ENCODE assay signal across 17 mouse cellular contexts in the genomic region with DNA sequence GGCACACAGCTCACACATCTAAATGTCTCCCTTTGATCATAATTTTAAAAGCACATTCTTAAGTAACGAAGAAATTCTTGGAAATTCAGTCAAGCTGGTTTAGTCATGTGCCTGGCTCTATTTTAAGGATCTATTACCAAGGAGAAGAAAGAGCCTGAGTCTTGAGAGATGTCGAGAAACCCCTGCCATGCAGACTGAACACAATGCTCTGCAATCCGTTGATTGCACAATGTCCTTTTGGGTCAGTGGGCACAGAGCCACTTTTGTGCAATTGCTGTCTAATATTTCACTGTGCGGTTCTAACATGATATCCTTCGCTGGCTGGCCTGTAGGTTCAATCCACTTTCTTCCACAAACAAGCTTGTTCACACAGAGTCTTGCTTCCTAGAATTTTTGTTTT. TPM values are rescaled to one million over a fixed set of nuclear protein-coding genes. Genes with fewer than 3 reads are reported as not detected.
DNase-seq lines count a peak whose midpoint lies in the region; ATAC-seq and TF ChIP-seq lines count a peak whose summit lies in the region.
"Had no signal": no experiment of that assay in that cellular context is flagged by ENCODE, and none has a peak within 500 bp of the region (broad histone marks: within the 10 kb centered on the region; RNA-seq: fewer than 3 reads in every experiment).

No protein-coding gene starts in this region.

- no peak overlapping the region for H3K4me3 ChIP-seq in liver, postnatal 0 days (ENCODE audit: low read depth, low read length)
- H3K4me3 ChIP-seq: embryonic facial prominence, embryonic 13.5 days; intestine, embryonic 15.5 days; limb, embryonic 15.5 days had no signal

- H3K27ac ChIP-seq in liver, postnatal 0 days (ENCODE audit: low read depth): no peak overlapping the region
- H3K27ac ChIP-seq: embryonic facial prominence, embryonic 13.5 days; intestine, embryonic 15.5 days; limb, embryonic 15.5 days had no signal

- no peaks in the 10 kb centered on the region for H3K36me3 ChIP-seq in liver, postnatal 0 days (replicated peaks; ENCODE audit: insufficient read depth, low read length)
- H3K36me3 ChIP-seq: embryonic facial prominence, embryonic 13.5 days; intestine, embryonic 15.5 days; limb, embryonic 15.5 days had no signal

- H3K27me3 ChIP-seq in liver, postnatal 0 days (ENCODE audit: insufficient read depth, low read length): no peaks in the 10 kb centered on the region
- H3K27me3 ChIP-seq: embryonic facial prominence, embryonic 13.5 days; intestine, embryonic 15.5 days; limb, embryonic 15.5 days; megakaryocyte, embryonic 14.5 days had no signal

- intact Hi-C loops in left cerebral cortex, postnatal 25 days (cut with DNase I): no loop called here

- H3K4me1 ChIP-seq in liver, postnatal 0 days (ENCODE audit: insufficient read depth): peaks cover 5% of the 10 kb centered on the region; the same call in 1 of the 2 replicates
- H3K4me1 ChIP-seq: embryonic facial prominence, embryonic 13.5 days; intestine, embryonic 15.5 days; limb, embryonic 15.5 days had no signal

- no peak overlapping the region for H3K4me2 ChIP-seq in liver, postnatal 0 days (ENCODE audit: low read depth, low read length)
- H3K4me2 ChIP-seq: embryonic facial prominence, embryonic 13.5 days; intestine, embryonic 15.5 days; limb, embryonic 15.5 days had no signal

- 42% methylated on average over 5 of the region's 5 CpGs for WGBS in liver, postnatal 0 days (ENCODE audit: insufficient replicate concordance)

- no peak for TF ChIP-seq CTCF in liver, postnatal 0 days (IDR thresholded peaks at IDR 0.05; ENCODE audit: low read depth)

- no peak overlapping the region for H3K9ac ChIP-seq in liver, postnatal 0 days (replicated peaks)
- H3K9ac ChIP-seq: embryonic facial prominence, embryonic 13.5 days; intestine, embryonic 15.5 days; limb, embryonic 15.5 days had no signal

- DNase-seq in liver, postnatal 0 days: peak; percentile 46
- DNase-seq in liver (no peak), adipocyte (ENCODE audit: low spot score) (peak; percentile 96)
- peak; percentile 12 for DNase-seq in brain, adult 2 months (ENCODE audit: low read depth, low spot score)
- no peak for DNase-seq in left cerebral cortex, postnatal 25 days (ENCODE audit: low spot score in 2 of 2)
- DNase-seq in layer of hippocampus, adult 8-10 months (ENCODE audit: low spot score in 2 of 2): no peak
- DNase-seq: cerebellum, adult 11-12 months; heart, adult 18-20 months; layer of hippocampus, postnatal 36 days; thymus, adult 18-20 months had no signal

- peak; percentile 59; the same call in 1 of the 2 replicates for ATAC-seq in liver, postnatal 0 days
- ATAC-seq in megakaryocyte, adult 5-6 weeks (ENCODE audit: poor library complexity, severe bottlenecking): 0 out of 2 replicates have a peak, but pooled peaks have one; percentile 21
- ATAC-seq: activated CD4-positive, CD25-positive, alpha-beta regulatory T cell, adult 4 months; forebrain, embryonic 16.5 days; intestine, embryonic 15.5 days had no signal

- H3K9me3 ChIP-seq in liver, postnatal 0 days (ENCODE audit: low read length): no peaks in the 10 kb centered on the region
- H3K9me3 ChIP-seq: embryonic facial prominence, embryonic 13.5 days; intestine, embryonic 15.5 days; limb, embryonic 15.5 days; megakaryocyte, embryonic 14.5 days had no signal

- no peak for TF ChIP-seq EP300 in liver, postnatal 0 days (IDR thresholded peaks at IDR 0.05; ENCODE audit: low read depth)

RNA-seq across cellular contexts. Expression of a gene that starts 33.1 kb away (rescaled TPM):
- 17.1 and 21.8 TPM in 2 replicates for polyA plus RNA-seq in liver, postnatal 0 days (2015; fragmentation: Nextera tagmentation; extraction: Ambion mirVana)
- total RNA-seq in megakaryocyte, adult 5-6 weeks (2015): 16.8 and 17.9 TPM in 2 replicates
- 15.3 and 20.4 TPM in 2 replicates for total RNA-seq in megakaryocyte, adult 5-6 weeks (2017)
- total RNA-seq in left cerebral cortex, postnatal 25 days (2021): 1 to 10 TPM; 1.8 to 3.0 TPM
- total RNA-seq in layer of hippocampus, adult 8-10 months (2022): 10 to 100 TPM in 1 of 4 experiments, 1 to 10 TPM in 3; 1.9 to 10.2 (median 5.2) TPM

Comparison
In these comparisons a context has a peak if more than half of its experiments do, and no peak if none do; other contexts are left out.
1. DNase-seq: peak in liver, postnatal 0 days (single experiment), adipocyte (single experiment) and brain, adult 2 months (single experiment); none in liver (single experiment), left cerebral cortex, postnatal 25 days (0 of 2) and layer of hippocampus, adult 8-10 months (0 of 2).